Mouse (Mus musculus) lung, postnatal 4 days (tissue): ENCODE data around the gene Metap1d.
A peak's percentile ranks its signal among the peaks of the same experiment; 100 is the strongest.

ENCODE experiments used
- DNase-seq, 2 experiments: peaks; one replicate each; pipeline ENCODE4 v3.0.0; 2021

The Metap1d gene

DNA sequence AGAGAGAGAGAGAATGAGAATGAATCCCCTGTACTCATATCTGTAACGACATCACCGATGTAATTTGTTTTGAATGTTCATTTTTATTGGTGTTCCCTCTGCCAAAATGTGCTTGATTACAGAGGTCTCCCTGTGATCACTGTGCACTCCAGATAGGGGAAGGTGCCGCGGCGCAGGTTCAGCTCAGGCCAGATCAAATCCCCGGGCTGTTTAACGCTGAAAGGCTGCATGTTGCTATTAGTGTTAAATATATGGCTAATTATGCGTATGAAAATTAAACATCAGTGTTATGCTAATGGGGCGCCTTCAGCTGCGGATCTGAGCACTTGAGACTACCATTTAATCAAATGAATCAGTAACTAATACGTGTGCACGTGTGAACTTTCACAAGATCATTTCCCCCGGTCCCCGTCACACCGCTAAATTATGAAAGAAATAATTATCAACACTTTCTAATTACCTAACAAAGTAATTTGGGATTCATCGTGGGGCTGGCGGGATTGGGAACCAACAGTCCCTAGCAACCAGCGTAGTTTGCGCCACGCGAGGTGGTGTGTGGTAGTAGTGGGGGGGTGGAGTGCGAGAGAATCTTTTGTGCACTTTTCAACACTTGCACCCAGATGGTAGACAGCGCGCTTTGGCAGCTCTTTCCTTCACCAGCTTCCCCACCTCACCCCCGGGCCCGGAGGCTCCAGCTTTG lies 75.1 kb downstream of the Metap1d start, which contains the start of gene Dlx1:
TSS of gene Dlx1 (plus strand) at position 100 of the 700 bp plus-strand sequence.
- DNase-seq: no peak

DNA sequence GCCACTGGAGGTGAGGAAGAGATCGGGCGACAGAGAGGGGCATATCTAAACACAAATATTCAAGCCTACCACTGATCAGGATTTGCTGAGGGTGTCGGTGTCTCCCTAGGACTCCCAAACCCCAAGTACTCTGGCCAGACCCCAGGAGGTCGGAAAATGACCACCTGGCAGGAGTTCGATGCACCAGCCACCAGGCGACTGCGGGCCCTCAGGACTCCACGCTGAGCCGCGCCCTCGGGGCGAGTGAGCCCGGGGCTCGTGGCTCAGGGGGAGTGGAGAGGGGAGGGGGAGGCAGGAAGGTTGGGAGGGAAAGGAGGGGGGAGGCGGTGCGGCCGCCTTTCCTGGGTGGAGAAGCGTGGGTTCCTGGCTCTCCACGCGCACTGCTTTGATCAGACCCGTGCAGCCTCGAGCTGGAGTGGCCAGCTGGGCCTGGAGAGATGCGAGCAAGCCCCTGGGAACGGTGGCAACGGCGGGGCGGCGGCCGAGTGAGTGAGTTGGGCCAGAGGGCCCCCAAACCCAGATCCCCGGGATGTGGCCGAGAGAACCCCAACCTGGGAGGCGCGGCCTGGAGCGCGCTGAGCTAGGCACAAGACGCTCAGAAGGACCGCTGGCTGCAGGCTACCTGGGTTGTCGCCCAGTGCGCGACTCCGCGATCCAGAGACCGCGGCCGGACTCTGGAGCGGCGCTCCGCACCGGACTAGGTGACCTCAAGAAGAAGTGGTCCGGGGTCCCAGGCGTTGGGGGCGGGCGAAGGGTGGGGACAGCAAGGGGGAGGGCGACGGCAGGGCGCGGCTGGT lies 75.8 kb downstream of the Metap1d start:
- peak in 1 of 2 experiments; percentile 24 for DNase-seq

DNA sequence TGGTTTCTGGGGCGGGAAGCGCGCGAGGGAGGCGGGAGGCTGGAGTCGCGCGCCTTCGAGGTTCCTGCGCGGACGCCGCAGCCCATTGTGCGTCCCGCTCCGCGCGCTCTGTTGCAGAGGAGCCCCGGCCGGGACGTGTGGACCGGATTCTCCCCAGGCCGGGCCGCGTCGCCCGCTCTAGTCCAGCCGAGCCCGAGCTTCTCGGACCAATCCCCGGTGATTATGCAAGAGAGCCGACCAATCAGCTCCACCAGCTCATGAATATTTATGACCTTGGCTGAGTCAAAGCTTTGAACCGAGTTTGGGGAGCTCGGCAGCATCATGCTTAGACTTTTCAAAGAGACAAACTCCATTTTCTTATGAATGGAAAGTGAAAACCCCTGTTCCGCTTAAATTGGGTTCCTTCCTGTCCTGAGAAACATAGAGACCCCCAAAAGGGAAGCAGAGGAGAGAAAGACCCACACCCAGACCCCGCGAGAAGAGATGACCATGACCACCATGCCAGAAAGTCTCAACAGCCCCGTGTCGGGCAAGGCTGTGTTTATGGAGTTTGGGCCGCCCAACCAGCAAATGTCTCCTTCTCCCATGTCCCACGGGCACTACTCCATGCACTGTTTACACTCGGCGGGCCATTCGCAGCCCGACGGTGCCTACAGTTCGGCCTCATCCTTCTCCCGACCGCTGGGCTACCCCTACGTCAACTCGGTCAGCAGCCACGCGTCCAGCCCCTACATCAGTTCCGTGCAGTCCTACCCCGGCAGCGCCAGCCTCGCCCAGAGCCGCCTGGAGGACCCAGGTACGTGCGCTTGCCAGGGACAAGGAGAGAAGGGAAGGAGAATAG lies 76.7 kb downstream of the Metap1d start:
- peak; percentile 70 to 83 for DNase-seq

DNA sequence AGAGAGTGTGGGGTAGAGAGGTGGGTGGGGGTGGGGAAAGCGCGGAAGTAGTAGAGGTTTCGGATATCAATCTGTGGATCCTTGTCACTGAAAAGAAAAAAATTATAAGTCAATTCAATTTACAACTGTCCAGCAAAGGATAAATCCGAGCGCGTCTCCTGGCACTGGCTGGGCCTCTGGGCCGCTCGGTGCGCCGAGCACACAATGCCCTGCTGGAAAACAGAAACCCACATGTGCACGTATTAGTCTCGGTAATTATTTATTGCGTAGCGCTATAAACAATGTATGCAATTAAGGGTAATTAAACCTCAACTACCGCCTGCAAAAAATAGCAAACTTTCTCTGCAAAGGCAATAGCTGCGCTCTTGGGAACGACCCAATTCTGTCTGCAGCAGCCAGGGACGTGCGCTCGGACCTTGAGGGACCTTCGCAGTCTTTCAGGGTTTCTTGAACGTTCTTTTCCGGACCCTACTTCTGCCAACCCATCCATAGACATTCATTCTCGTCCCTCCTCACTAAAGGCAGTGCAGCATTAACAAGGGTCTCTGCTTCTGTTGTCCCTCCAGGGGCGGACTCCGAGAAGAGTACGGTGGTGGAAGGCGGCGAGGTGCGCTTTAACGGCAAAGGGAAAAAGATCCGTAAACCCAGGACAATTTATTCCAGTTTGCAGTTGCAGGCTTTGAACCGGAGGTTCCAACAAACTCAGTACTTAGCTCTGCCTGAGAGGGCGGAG lies 77.5 kb downstream of the Metap1d start:
- no peak for DNase-seq

DNA sequence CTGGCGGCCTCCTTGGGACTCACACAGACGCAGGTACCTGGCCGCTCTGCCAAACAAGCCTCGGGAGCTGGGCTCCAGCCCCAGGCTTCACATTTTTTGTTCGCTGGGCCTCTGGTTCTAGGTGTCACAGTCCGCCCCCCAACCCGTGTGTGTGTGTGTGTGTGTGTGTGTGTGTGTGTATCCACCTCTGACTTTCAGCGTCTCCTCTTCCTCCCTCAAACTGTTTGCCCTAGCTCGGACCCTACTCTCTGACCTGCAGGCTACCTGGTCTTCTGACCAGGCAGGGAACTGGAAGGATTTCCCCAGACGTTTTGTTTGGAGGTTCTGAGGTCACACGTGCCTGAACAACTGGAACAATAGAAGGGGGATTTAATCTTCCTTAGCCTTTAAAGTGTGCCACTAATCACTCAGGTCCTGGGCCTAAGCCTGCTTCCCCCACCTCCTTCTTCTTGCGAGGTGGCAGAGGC lies 78.1 kb downstream of the Metap1d start:
- no peak for DNase-seq

DNA sequence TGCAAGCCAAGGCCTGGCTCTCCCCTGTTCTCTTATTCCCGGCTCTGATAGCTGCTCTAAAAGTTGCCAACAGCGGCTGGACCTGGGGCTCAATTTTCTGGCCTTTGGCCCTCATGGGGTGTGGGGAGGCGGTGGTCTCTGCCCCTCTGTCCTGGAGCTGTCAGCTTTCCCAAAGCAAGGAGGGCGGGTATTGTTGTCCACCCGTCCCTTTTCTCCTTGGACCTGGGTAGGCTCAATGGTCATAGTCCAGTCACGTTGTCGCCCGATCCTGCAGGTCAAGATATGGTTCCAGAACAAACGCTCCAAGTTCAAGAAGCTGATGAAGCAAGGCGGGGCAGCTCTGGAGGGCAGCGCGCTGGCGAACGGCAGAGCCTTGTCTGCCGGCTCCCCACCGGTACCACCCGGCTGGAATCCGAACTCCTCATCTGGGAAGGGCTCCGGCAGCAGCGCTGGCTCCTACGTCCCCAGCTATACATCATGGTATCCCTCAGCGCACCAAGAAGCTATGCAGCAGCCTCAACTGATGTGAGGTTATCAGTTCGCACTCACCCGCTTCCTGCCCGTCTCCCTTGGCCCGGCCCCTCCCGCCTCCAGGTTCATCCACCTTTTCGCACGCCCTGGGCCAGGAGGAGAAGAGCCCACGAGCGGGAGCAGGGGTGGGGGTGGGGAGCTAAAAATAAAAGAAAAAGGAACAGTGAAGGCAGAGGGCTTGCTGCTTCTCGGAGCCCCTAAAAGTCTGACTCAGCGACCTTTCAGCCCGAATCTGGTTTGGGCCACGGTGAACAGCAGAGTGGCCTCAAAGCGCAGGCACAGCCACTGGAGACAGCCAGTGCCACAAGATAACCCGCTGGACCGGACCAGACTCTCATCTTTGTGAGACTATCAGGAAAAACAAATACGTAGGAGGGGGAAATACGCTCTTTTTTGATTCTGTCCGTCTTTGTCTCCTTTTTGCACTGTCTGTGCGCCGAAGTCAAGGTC lies 79.2 kb downstream of the Metap1d start:
- no peak for DNase-seq

DNA sequence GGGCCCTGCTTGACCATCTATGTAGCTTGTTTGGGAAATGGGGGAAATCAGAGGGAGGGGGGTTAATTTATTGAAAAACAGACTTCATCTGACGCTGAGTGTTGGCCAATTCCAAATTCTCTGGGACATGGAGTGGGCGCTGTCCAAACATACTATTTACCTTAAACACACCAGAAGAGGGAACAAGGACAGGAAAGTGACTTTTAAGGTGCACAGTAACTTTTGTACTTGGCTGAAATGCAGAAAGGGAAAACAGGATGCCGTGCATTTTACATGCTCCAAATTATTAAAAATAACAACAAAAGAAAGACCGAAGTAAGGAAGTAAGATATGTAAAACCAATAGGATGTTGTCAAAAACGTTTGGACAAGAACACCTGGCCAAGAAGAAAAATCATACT lies 80.0 kb downstream of the Metap1d start:
- DNase-seq: no peak

DNA sequence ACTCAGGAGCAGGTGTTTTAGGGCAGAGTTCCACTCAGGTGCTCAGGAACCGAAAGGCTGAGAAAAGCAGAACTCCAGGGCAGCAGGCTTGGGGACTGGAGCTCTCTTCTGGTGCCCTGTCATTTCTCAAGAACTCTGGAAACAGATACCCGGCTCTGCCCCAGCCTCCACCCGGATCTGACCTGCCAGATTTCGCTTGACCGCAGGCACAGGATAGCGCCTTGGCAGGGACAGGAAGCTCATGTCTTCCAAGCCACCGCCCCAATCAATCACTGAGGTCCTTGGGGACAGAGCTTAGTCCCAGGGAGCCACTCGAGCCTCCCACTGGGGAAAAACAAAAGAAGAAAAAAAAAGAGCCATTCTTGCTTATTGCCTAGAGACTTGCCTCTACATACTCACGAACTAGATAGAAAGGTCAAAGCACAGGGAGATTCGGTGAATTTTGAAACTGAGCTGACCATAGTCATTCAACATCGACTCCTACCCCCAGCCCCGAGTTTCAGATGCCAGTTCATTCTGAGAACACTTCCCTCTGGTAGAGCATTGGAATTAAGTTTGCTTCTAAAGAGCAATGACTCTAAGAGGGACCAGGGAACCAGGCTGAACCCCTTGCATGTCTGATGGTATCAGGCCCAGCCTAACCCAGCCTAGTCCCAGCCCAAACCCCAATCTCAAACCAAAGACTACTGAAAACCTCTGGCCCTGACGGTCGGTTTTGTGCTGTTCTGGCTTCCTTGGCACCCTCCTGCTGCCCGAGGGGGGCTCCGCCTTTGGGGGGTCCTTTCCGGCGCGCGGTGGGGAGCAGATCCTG lies 81.4 kb downstream of the Metap1d start:
- DNase-seq: no peak

DNA sequence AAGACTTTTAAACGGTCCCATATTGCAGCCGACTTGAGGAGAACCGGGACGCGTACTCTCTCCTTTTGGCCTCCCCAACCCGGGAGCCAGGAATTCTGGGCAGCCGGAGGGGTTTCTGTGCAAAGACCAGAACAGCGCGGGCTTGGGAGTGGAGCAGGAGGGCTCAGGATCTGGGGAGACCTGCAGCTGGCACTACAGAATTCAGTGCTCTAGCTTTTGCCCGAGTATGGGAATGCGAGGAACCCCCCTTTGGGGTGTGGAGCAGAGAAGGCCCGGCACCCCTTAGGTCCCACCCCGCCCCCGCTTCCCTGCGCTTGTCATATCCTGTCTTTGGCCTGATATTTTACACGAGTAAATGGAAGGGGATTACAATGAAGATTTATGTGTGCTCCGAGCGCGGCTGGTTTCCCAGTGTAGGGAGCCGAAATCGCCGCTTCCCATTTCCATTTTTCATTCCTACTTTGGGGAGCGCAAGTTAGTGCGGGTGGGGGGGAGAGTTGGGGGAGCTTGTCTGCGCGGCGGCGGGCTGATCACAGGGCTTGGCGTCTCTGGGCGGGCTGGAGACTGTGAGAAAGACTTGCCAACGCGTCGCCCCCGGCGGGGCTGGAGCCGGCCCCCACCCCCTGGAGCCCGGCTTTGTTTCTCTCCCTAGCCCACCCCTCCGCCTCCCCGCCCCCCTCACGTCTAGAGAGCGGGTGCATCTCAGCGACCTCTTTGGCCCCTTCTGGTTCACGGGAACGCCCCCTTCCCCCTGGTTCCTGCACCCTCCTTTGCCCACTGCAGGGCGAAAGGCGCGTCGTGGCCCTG lies 87.7 kb downstream of the Metap1d start:
- no peak for DNase-seq

DNA sequence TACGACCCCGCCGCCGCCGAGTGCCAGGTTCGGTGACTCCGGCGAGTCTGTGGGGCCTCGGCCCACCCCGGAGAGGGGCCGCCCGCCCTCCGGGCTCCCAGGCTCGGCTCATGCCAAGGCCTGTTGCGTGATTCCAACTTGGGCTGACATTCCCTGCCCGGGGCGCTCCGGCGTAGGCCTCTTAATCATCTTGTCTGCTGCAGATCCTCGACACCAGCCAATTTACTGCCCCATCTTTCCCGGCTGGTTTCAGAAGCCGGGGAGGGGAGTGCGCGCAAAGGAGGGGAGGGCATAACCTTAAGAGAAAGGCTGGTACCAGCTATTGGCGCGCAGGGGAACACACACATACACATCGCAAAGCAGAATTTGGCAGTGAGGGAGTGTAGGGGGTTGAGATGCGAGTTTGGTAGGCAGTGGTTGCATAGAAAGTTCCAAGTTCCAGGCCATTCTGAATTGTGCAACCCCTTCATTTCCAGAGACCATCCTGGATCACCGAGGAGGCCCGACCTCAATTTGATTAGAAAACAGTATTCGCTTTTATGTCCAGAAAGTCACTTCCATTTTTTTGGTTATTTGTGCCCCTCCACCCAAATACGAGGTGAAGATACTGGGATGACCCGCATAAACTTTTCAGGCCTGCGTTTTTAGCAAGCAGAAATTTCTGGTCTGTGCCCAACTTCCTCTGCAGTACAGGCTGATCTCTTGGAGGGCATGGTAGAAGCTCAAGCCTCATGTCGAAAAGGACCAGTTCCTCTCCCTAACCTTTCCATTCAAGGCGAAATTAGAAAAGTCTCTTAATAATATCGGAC lies 88.5 kb downstream of the Metap1d start:
- DNase-seq: no peak

DNA sequence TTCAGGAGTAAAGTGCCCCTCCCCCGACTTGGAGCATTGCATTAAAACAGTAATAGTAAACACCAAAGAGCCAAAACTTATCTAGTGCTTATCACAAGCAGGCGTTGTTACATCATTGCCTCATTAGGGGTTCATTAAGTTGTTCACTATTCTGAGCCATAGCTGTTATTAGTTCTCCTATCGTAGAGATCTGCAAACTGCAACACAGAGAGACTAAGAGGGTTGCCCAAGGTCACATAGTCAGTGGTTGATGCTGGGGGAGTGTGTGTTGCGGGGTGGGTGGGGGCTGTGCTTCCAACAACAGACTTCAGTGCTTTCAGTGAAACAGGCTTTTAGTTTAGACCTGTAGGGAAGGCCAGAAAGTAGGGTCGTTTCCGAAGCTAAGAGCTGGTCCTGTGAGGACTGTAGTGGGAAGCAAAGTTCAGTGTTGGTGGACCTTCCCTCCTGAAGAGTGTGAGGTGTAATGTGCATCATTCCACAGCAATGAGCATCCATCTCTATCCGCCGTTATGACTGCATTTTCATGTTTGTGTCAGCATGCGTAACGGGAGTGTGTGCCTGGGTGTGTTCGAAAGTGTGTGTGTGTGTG lies 89.2 kb downstream of the Metap1d start:
- no peak for DNase-seq

DNA sequence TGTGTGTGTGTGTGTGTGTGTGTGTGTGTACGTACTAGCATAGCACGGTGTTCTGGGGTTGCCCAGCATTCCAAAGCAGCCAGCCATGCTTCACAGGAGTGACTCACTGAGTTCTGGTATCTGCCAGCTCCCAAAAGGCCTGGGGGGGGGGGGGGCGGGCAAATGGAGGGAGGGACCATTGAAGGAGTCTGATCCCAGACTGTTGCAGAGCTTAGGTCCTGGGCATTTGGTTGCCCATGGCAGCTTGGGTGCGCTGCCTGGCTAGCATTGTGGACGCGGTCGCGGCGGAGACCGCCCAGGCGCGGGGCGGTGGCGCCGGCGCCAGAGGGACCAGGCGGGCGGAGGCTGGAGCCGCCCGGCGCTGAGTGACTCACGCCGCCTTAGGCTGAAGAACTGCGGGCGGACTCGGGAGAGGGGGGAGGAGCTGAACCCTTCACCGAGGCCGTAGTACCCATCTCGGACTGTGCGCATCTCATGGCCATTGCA lies 89.8 kb downstream of the Metap1d start:
- DNase-seq: peak; percentile 36 to 51

DNA sequence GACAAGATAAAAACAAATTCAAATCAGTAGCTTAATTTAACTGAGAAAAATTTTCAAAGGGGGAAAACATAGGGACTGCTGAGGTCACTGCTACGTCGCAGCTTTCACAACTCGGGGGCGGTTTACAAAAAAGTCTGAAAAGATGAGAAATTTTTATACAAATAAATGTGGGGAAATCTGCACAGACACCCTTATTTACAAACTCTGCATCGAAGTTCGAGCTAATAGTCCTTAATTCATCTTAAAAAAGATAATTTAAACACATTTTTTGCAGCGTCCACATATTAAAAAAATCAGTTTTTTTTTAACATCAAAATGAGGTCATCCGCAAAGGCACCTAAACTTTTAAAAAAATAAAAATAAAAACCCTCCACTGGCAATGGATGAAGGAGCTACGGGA lies 90.5 kb downstream of the Metap1d start:
- no peak for DNase-seq

DNA sequence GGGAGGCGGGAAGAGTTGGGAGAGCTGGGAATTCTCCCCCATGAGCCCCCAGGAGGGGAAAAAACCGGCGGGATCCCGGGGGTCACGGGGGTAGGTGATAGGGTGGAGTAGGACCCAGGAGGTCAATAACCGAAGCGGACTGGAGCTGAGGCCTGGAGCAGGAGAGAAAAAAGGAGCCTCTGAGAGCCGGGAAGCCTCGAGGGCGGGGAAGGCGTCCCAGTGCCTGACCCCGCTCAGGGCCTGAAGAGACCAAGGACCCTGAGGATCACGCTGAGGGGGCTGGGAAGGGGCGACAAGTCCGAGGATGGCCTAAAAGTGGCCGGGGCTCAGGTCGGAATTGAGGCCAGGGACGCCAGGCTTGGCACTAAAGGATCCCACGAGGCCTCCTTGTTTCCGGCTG lies 90.9 kb downstream of the Metap1d start:
- DNase-seq: no peak

DNA sequence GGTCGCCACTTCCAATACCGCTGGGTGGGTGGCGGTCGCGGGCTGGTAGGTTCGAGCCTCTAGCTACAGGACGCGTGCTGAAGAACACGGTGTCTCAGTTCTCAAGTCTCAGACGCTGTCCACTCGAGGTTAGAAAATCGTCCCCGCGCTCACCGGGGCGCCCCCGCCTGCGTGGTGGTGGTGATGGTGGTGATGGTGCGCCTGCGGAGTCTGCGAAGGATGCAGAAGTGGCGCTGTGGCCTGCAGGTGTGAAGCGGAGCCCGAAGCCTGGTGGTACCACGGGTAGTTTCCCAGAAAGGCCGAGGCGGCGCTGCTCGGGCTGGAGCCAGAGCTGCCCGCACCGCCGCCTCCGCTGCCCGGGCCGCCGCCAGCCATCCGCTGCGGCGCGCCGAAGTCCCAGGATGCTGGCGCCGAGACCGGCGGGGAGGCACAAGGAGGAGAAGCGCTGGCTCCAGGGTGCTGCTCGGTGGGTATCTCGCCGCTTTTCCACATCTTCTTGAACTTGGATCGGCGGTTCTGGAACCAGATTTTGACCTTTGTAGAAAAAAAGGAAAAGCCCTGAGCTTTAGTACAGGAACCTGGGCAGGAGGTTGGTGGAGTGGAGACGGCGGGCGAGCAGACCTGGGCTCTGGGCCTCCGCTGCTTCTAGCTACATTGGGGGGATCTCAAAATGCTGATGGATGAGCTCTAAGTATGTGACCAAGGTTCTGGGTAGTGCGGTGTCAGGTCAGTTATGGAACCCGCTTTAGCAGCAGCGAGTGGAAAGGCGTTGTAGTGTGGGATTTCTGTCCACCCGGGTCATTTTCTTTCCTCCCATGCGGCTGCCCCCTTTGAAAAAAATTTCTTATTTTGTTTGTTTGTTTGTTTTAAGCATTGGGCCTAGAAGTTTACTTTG lies 91.6 kb downstream of the Metap1d start:
- peak; percentile 17 to 41 for DNase-seq

DNA sequence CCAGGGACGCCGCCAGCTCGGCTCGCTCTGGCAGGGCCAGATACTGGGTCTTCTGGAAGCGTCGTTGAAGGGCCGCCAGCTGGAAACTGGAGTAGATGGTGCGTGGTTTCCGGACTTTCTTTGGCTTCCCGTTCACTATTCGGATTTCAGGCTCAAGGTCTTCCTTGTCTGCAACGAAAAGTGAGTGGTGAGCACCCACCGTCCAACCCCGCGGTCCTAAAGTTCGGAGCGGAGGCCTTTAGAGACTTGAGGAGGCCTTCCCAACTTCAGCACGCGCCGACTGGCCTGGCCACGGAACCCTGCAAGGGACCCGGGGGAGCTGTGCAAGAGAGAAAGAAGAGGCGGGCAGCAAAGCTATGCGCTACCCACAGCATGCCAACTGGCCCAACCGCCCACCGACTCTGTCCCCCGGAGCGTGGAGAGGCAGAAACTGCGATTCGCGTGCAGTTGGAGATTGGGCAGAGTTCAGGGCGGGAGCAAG lies 92.4 kb downstream of the Metap1d start:
- DNase-seq: peak; percentile 25 to 31
